Mouse (Mus musculus): ENCODE measurements around the gene Dap3. TPM values are rescaled to one million over a fixed set of nuclear protein-coding genes. Genes with fewer than 3 reads are reported as not detected.
"Not testable (repeated sequence)": the region's sequence is repeated elsewhere in the genome, so short reads cannot be mapped to it uniquely, and the experiment has no call there.

The Dap3 gene
- total RNA-seq (2021): 100 to 1,000 TPM in 1 of 2 experiments, 10 to 100 TPM in 1; 97.5 to 113 TPM
- long read RNA-seq, experiment 1, full-length matches to known transcripts: 44 of 54 reads
- long read RNA-seq, experiment 1, partial matches to known transcripts: 1 of 54 reads
- long read RNA-seq, experiment 1, other reads (novel, unspliced or antisense): 9 of 54 reads
- long read RNA-seq, experiment 2, full-length matches to known transcripts: 37 of 45 reads
- long read RNA-seq, experiment 2, partial matches to known transcripts: 2 of 45 reads
- long read RNA-seq, experiment 2, other reads (novel, unspliced or antisense): 6 of 45 reads

GRCm38 (mm10) chr3:88950576-88951326 lies at the start of gene Dap3, which contains the start of gene Ash1l:
Gene Dap3, minus strand, starts transcription at chr3:88951181.
Gene Ash1l, plus strand, starts transcription at chr3:88950622.
- intact Hi-C loops (cut with DNase I): no loop called here
- peak within 1 kb of the TSS; percentile 97 for H3K4me3 ChIP-seq
- DNase-seq (ENCODE audit: extremely low spot score in 1 of 2, low spot score in 2 of 2): peak; percentile 67 to 72
- peak; percentile 45 for TF ChIP-seq CTCF (IDR thresholded peaks at IDR 0.05)
- H3K27ac ChIP-seq: peak within 1 kb of the TSS; percentile 95

DNA sequence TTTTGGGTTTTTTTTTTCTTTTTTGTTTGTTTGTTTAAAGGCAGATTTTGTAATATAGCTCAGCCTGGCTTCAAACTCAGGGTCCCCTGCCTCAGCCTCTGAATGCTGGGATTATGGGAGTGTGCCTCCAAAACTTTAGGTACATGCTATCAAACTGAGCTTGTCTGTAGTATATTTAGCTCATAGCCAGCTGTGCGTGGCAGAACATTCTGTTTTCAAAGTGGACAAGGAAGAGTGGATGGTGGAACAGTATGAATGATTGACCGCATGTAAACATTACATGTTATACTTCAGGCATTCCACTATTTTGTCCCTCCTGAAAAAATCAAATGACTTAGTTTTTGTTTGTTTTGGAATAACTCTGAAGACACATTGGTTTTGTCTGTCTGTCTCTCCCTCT lies 41.8 kb upstream of the Dap3 start:
- H3K27ac ChIP-seq: no peak overlapping the region
- TF ChIP-seq CTCF (IDR thresholded peaks at IDR 0.05): no peak
- intact Hi-C loops (cut with DNase I): no loop called here
- H3K4me3 ChIP-seq: no peak overlapping the region
- DNase-seq (ENCODE audit: extremely low spot score in 1 of 2, low spot score in 2 of 2): no peak

GRCm38 (mm10) chr3:88983921-88984381 lies 33.0 kb upstream of the Dap3 start:
- DNase-seq (ENCODE audit: extremely low spot score in 1 of 2, low spot score in 2 of 2): no peak
- H3K27ac ChIP-seq: no peak overlapping the region
- intact Hi-C loops (cut with DNase I): no loop called here
- no peak overlapping the region for H3K4me3 ChIP-seq
- no peak for TF ChIP-seq CTCF (IDR thresholded peaks at IDR 0.05)

- DNase-seq (ENCODE audit: extremely low spot score in 1 of 2, low spot score in 2 of 2): no peak
- intact Hi-C loops (cut with DNase I): no loop called here
- H3K27ac ChIP-seq: no peak overlapping the region
- H3K4me3 ChIP-seq: no peak overlapping the region
- TF ChIP-seq CTCF (IDR thresholded peaks at IDR 0.05): no peak
Observed at GRCm38 (mm10) chr3:88981206-88982010, 30.4 kb upstream of the Dap3 start.

DNA sequence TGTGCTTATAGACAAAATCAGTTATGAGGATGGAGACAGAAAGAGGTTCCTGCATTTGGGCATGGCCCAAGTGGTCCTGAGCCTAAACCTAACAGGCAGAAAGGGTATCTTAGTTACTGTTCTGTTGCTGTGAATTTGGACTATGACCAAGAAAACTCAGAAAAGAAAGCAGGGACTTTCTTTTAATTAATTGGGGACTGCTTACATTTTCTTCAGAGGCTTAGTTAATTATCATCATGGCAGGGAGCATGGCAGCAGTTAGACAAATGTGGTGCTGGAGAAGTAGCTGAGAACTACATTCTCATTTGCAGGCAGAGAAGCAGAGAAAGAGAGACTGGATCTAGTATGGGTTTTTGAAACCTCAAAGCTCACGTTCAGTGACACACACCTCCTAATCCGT lies 24.0 kb upstream of the Dap3 start:
- H3K27ac ChIP-seq: no peak overlapping the region
- no peak overlapping the region for H3K4me3 ChIP-seq
- DNase-seq (ENCODE audit: extremely low spot score in 1 of 2, low spot score in 2 of 2): no peak
- TF ChIP-seq CTCF (IDR thresholded peaks at IDR 0.05): no peak
- intact Hi-C loops (cut with DNase I): no loop called here

DNA sequence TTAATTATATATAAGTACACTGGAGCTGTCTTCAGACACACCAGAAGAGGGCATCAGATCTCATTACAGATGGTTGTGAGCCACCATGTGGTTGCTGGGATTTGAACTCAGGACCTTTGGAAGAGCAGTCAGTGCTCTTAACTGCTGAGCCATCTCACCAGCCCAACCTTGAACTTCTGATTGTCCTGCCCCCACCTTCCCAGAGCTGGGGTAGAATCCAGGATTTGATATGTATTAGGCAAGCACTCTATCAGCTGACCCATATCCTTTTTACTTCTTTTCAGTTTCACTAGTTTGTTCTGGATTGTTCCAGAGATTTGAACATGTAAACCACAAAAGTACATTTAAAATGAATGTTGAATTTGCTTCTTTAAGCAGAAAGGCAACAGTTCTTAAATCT lies 12.2 kb upstream of the Dap3 start:
- H3K27ac ChIP-seq; H3K4me3 ChIP-seq; DNase-seq (ENCODE audit: extremely low spot score in 1 of 2, low spot score in 2 of 2); intact Hi-C loops (cut with DNase I): not testable (repeated sequence)

GRCm38 (mm10) chr3:88953736-88954135 lies 2.8 kb upstream of the Dap3 start:
- DNase-seq (ENCODE audit: extremely low spot score in 1 of 2, low spot score in 2 of 2): no peak
- intact Hi-C loops (cut with DNase I): no loop called here
- Histone ChIP-seq H3K27ac (no peak overlapping the region), H3K4me3 (no peak overlapping the region)
- TF ChIP-seq CTCF (IDR thresholded peaks at IDR 0.05): no peak

- no peak for TF ChIP-seq CTCF (IDR thresholded peaks at IDR 0.05)
- no peak overlapping the region for H3K4me3 ChIP-seq
- DNase-seq (ENCODE audit: extremely low spot score in 1 of 2, low spot score in 2 of 2): no peak
- intact Hi-C loops (cut with DNase I): no loop called here
- H3K27ac ChIP-seq: no peak overlapping the region
Observed at GRCm38 (mm10) chr3:88953246-88953645, 2.3 kb upstream of the Dap3 start.

DNA sequence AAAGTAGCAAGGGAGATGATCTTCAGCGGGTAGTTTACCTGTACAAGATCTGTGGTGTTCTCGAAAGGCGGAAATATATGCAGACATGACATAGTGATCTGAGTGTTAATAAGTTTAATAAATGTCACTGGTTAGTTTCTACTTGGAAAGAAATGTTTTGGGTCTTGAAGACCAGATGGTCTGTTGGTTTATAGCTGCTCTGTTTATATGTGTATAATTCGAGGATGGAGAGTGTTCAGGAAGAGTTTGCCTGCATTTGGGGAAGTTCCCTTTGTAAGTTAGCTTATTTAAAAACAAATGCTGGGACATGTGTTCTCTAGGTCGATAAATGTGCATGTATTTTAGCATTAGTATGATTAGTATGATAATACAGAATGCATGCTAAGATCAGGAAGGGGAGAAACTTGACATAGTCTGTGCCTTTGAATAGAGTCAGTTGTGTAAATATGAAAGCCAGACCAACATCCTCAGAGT lies 383 bp upstream of the Dap3 start:
- peak overlapping the region; percentile 95 for H3K27ac ChIP-seq
- DNase-seq (ENCODE audit: extremely low spot score in 1 of 2, low spot score in 2 of 2): no peak
- intact Hi-C loops (cut with DNase I): no loop called here
- TF ChIP-seq CTCF (IDR thresholded peaks at IDR 0.05): no peak
- H3K4me3 ChIP-seq: peak overlapping the region; percentile 97

- H3K4me3 ChIP-seq: peak overlapping the region; percentile 97
- peak overlapping the region; percentile 95 for H3K27ac ChIP-seq
- peak; percentile 78 to 87 for DNase-seq (ENCODE audit: extremely low spot score in 1 of 2, low spot score in 2 of 2)
- intact Hi-C loops (cut with DNase I): loop anchor here (10.0 kb wide), 1 partner anchor 215 kb away; the partner anchor contains the start of genes Clk2 and Hcn3
- TF ChIP-seq CTCF (IDR thresholded peaks at IDR 0.05): no peak; the same call in 1 of the 2 replicates
Observed at GRCm38 (mm10) chr3:88949786-88950575, 1.0 kb downstream of the Dap3 start.

DNA sequence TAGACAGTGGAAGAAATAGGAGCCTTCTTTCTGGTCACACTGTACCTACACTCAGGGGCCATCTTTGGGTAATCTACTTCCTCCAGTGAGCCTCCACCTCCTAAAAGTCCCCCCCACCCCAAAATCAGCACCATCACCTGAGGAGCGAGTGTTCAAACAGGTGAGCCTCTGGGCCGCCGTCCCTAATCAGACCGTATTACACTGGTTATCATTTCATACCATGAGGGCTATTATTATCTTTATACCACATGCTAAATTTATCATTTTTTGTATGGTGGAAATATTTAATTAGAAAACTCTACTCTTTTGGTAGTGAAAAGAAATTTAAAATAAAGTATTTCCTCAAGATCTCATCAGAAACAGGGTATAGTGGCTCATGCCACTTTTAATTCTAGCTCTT lies 6.9 kb downstream of the Dap3 start:
- intact Hi-C loops (cut with DNase I): loop anchor here (10.0 kb wide), 1 partner anchor 221 kb away; the partner anchor contains the start of genes Clk2 and Hcn3
- no peak for DNase-seq (ENCODE audit: extremely low spot score in 1 of 2, low spot score in 2 of 2)
- Histone ChIP-seq H3K4me3 (no peak overlapping the region), H3K27ac (no peak overlapping the region)
- no peak for TF ChIP-seq CTCF (IDR thresholded peaks at IDR 0.05)

Data from left cerebral cortex, adult 2 months (tissue).